Mouse (Mus musculus): ENCODE data around the gene Tmem135. TPM values are rescaled to one million over a fixed set of nuclear protein-coding genes. Genes with fewer than 3 reads are reported as not detected.

The Tmem135 gene
- polyA plus RNA-seq, 1 experiment from 2014 or later: 21.7 TPM

DNA sequence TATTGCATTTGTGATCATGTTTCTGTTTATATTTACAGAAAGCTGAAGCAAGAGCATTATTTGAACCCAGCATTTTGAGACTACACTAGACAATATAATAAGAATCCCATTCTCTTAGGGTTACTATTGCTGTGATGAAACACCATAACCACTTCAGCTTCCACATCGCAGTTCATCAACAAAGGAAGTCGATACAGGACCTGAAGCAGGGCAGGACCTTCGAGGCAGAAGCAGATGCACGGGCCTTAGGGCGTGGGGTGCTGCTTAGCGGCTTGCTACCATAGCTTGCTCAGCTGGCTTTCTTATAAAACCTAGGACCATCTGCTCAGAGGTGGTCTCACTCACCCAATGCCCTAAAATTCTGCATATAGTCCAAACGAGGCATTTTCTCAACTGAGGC lies 188.3 kb downstream of the Tmem135 start:
- no peak for DNase-seq (ENCODE audit: low spot score)
- Histone ChIP-seq H3K4me2 (replicated peaks; ENCODE audit: low read depth, low read length) (no peak overlapping the region), H3K27me3 (replicated peaks; ENCODE audit: insufficient read depth, low read length) (no peaks in the 10 kb centered on the region), H3K36me3 (ENCODE audit: insufficient read depth, low read length) (no peaks in the 10 kb centered on the region), H3K4me1 (ENCODE audit: insufficient read depth, low read depth, low read length) (peaks cover 4% of the 10 kb centered on the region; the same call in 1 of the 2 replicates), H3K9me3 (ENCODE audit: low read length) (no peaks in the 10 kb centered on the region), H3K9ac (replicated peaks; ENCODE audit: low read depth) (no peak overlapping the region), H3K4me3 (ENCODE audit: low read depth, low read length) (no peak overlapping the region), H3K27ac (ENCODE audit: low read length) (no peak overlapping the region)
- 46% methylated on average over 7 of the region's 7 CpGs for WGBS
- no peak for TF ChIP-seq CTCF (IDR thresholded peaks at IDR 0.05)
- TF ChIP-seq EP300 (IDR thresholded peaks at IDR 0.05): no peak
- no peak for ATAC-seq

DNA sequence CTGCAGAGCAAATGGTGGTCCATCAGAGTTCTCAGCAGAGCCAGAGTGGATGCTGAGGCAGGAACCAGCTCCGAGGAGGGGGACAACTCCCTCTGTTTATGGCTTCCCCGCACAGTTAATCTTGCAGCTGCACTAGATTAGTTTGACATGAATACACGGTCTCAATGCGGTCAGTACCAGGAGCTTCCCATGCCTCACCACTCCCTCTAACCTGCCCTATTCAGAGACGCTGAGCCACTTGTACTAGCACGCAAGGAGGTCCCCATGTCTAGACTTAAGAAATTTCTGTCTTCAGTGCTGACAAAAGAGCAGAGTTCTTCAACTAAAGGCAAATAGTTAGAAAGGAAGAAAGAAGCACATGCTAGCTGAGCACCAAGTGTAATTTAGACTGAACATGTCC lies 193.5 kb downstream of the Tmem135 start:
- H3K4me2 ChIP-seq (replicated peaks; ENCODE audit: low read depth, low read length): no peak overlapping the region
- WGBS: 58% methylated on average over 6 of the region's 6 CpGs
- H3K36me3 ChIP-seq (ENCODE audit: insufficient read depth, low read length): no peaks in the 10 kb centered on the region
- no peak for DNase-seq (ENCODE audit: low spot score)
- ATAC-seq: no peak
- no peaks in the 10 kb centered on the region for H3K4me1 ChIP-seq (ENCODE audit: insufficient read depth, low read depth, low read length)
- no peak overlapping the region for H3K4me3 ChIP-seq (ENCODE audit: low read depth, low read length)
- H3K9me3 ChIP-seq (ENCODE audit: low read length): no peaks in the 10 kb centered on the region
- no peak overlapping the region for H3K9ac ChIP-seq (replicated peaks; ENCODE audit: low read depth)
- H3K27ac ChIP-seq (ENCODE audit: low read length): no peak overlapping the region
- H3K27me3 ChIP-seq (replicated peaks; ENCODE audit: insufficient read depth, low read length): no peaks in the 10 kb centered on the region
- TF ChIP-seq EP300 (IDR thresholded peaks at IDR 0.05) (no peak), CTCF (IDR thresholded peaks at IDR 0.05) (no peak)

DNA sequence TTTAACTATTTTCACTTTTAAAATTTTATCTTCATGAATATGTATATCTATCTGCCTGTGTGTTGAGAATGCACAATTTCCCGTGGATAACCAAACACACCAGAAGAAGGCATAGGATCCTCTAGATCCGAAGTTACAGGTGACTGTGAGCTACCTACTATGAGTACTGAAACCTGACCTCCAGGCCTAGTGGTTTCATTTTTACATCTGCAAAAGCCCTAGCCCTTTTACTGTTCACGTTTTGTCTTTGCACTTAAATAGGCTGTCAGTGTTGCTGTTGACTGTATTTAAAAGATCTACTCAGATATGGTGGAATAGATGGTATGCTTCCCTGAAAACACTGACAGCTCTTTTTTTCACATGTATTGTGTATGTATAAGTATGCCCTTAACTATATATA lies 197.9 kb downstream of the Tmem135 start:
- no peak overlapping the region for H3K4me3 ChIP-seq (ENCODE audit: low read depth, low read length)
- TF ChIP-seq CTCF (IDR thresholded peaks at IDR 0.05) (no peak), EP300 (IDR thresholded peaks at IDR 0.05) (no peak)
- H3K9me3 ChIP-seq (ENCODE audit: low read length): no peaks in the 10 kb centered on the region
- DNase-seq (ENCODE audit: low spot score) (no peak), ATAC-seq (no peak)
- 87% methylated on average over 3 of the region's 3 CpGs for WGBS
- no peak overlapping the region for H3K27ac ChIP-seq (ENCODE audit: low read length)
- H3K9ac ChIP-seq (replicated peaks; ENCODE audit: low read depth): no peak overlapping the region
- H3K27me3 ChIP-seq (replicated peaks; ENCODE audit: insufficient read depth, low read length): no peaks in the 10 kb centered on the region
- no peak overlapping the region for H3K4me2 ChIP-seq (replicated peaks; ENCODE audit: low read depth, low read length)
- no peaks in the 10 kb centered on the region for H3K4me1 ChIP-seq (ENCODE audit: insufficient read depth, low read depth, low read length)
- no peaks in the 10 kb centered on the region for H3K36me3 ChIP-seq (ENCODE audit: insufficient read depth, low read length)

DNA sequence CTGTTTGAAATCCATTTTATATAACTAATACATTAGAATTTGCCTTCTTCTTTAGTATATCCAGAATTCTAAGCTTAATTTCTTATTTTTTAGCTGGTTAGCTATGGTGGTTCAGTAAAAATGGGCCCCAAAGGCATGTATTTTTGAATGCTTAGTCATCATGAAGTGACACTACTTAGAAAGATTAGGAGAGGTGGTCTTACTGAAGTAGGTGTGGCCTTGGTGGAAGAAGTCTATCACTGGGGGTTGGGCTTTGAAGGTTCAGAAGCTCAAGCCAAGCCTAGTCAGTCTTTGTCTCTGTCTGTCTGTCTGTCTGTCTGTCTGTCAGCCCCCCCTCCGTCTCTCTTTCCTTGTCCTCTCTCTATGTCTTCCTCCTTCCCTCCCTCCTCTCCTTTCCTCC lies 198.6 kb downstream of the Tmem135 start:
- no peaks in the 10 kb centered on the region for H3K9me3 ChIP-seq (ENCODE audit: low read length)
- 91% methylated on average over 1 of the region's 1 CpGs for WGBS
- no peak overlapping the region for H3K4me3 ChIP-seq (ENCODE audit: low read depth, low read length)
- ATAC-seq (no peak), DNase-seq (ENCODE audit: low spot score) (no peak)
- TF ChIP-seq EP300 (IDR thresholded peaks at IDR 0.05) (no peak), CTCF (IDR thresholded peaks at IDR 0.05) (no peak)
- no peak overlapping the region for H3K27ac ChIP-seq (ENCODE audit: low read length)
- no peaks in the 10 kb centered on the region for H3K4me1 ChIP-seq (ENCODE audit: insufficient read depth, low read depth, low read length)
- no peaks in the 10 kb centered on the region for H3K27me3 ChIP-seq (replicated peaks; ENCODE audit: insufficient read depth, low read length)
- no peak overlapping the region for H3K4me2 ChIP-seq (replicated peaks; ENCODE audit: low read depth, low read length)
- H3K9ac ChIP-seq (replicated peaks; ENCODE audit: low read depth): no peak overlapping the region
- no peaks in the 10 kb centered on the region for H3K36me3 ChIP-seq (ENCODE audit: insufficient read depth, low read length)

DNA sequence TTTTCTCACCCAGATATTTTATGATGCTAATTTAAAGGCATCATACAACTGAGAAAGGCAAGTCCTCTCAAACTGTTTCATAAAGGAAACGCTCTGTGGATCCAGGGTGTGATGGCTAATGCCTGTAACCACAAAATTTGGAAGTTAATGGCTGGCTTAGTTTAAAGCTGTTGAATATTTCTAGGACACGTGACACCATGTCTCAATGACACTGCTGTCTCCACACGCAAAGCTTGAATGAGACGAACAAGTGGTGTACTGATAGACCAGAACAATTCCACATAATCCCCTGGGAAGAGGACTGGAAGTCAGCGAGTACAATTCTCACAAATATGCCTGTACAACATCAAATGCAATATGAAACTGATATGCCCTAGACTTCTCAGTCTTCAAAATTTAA lies 200.9 kb downstream of the Tmem135 start:
- Histone ChIP-seq H3K36me3 (ENCODE audit: insufficient read depth, low read length) (no peaks in the 10 kb centered on the region), H3K4me3 (ENCODE audit: low read depth, low read length) (no peak overlapping the region), H3K27ac (ENCODE audit: low read length) (no peak overlapping the region), H3K9ac (replicated peaks; ENCODE audit: low read depth) (no peak overlapping the region), H3K9me3 (ENCODE audit: low read length) (no peaks in the 10 kb centered on the region), H3K27me3 (replicated peaks; ENCODE audit: insufficient read depth, low read length) (no peaks in the 10 kb centered on the region), H3K4me2 (replicated peaks; ENCODE audit: low read depth, low read length) (no peak overlapping the region), H3K4me1 (ENCODE audit: insufficient read depth, low read depth, low read length) (no peaks in the 10 kb centered on the region)
- ATAC-seq: no peak
- TF ChIP-seq EP300 (IDR thresholded peaks at IDR 0.05): no peak
- no peak for TF ChIP-seq CTCF (IDR thresholded peaks at IDR 0.05)
- DNase-seq (ENCODE audit: low spot score): no peak
- WGBS: 85% methylated on average over 5 of the region's 5 CpGs

DNA sequence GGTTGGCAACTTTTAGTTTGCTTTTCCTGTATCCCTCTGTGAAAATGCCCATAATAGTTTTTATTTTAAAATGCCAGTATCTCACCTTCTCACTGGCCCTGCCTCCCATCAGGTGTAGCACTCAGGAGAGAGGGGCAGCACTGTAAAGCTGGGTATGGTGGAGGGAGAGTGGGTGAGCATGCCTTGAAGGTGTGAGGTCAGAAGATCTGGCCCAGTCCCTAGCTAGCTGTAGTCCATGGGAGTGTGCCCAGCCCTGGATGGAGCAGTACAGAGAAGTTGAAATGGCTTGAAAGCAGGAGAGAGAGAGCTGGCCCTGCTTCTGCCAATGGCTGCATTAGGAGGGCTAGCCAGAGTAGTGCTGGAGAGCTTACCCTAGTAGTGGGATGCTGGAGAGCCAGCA lies 202.1 kb downstream of the Tmem135 start:
- TF ChIP-seq EP300 (IDR thresholded peaks at IDR 0.05) (no peak), CTCF (IDR thresholded peaks at IDR 0.05) (no peak)
- H3K9me3 ChIP-seq (ENCODE audit: low read length): no peaks in the 10 kb centered on the region
- H3K27me3 ChIP-seq (replicated peaks; ENCODE audit: insufficient read depth, low read length): no peaks in the 10 kb centered on the region
- ATAC-seq (no peak), DNase-seq (ENCODE audit: low spot score) (no peak)
- H3K4me1 ChIP-seq (ENCODE audit: insufficient read depth, low read depth, low read length): no peaks in the 10 kb centered on the region
- no peaks in the 10 kb centered on the region for H3K36me3 ChIP-seq (ENCODE audit: insufficient read depth, low read length)
- H3K4me2 ChIP-seq (replicated peaks; ENCODE audit: low read depth, low read length): no peak overlapping the region
- H3K4me3 ChIP-seq (ENCODE audit: low read depth, low read length): no peak overlapping the region
- H3K27ac ChIP-seq (ENCODE audit: low read length): no peak overlapping the region
- H3K9ac ChIP-seq (replicated peaks; ENCODE audit: low read depth): no peak overlapping the region

DNA sequence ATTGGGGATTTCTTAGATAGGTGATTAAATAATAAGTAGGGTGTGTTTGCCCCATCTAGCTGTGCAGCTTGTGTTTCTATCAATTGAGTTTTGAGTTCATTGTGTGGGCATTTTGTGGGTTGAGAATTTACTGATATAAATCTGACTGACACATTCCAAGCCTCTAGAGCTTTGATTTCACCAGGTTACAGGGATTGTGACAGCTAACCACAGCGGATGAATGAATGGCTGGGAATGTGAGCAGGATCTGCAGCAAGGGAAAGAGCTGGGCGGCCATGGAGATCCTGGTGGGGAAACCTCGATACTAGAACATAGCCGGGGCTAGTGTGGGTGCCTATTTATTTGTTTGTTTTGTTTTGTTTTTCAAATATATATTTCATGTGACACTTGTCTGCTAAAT lies 205.5 kb downstream of the Tmem135 start:
- no peaks in the 10 kb centered on the region for H3K27me3 ChIP-seq (replicated peaks; ENCODE audit: insufficient read depth, low read length)
- H3K4me2 ChIP-seq (replicated peaks; ENCODE audit: low read depth, low read length): no peak overlapping the region
- TF ChIP-seq EP300 (IDR thresholded peaks at IDR 0.05) (no peak), CTCF (IDR thresholded peaks at IDR 0.05) (no peak)
- no peak overlapping the region for H3K27ac ChIP-seq (ENCODE audit: low read length)
- H3K4me3 ChIP-seq (ENCODE audit: low read depth, low read length): no peak overlapping the region
- 85% methylated on average over 4 of the region's 4 CpGs for WGBS
- no peaks in the 10 kb centered on the region for H3K4me1 ChIP-seq (ENCODE audit: insufficient read depth, low read depth, low read length)
- no peak overlapping the region for H3K9ac ChIP-seq (replicated peaks; ENCODE audit: low read depth)
- DNase-seq (ENCODE audit: low spot score): no peak
- H3K9me3 ChIP-seq (ENCODE audit: low read length): no peaks in the 10 kb centered on the region
- ATAC-seq: no peak
- no peaks in the 10 kb centered on the region for H3K36me3 ChIP-seq (ENCODE audit: insufficient read depth, low read length)
